21 mouse cellular contexts compared by ENCODE assay signal in genomic region chr16:90198626-90199025, GRCm38 (mm10). TPM values are rescaled to one million over a fixed set of nuclear protein-coding genes. Genes with fewer than 3 reads are reported as not detected.
A peak's percentile ranks its signal among the peaks of the same experiment; 100 is the strongest.
DNase-seq lines count a peak whose midpoint lies in the region; ATAC-seq and TF ChIP-seq lines count a peak whose summit lies in the region.
"Had no signal": no experiment of that assay in that cellular context is flagged by ENCODE, and none has a peak within 500 bp of the region (broad histone marks: within the 10 kb centered on the region; RNA-seq: fewer than 3 reads in every experiment).

No protein-coding gene starts in this region.

- no peak for DNase-seq in liver, embryonic 13.5 days
- no peak for DNase-seq in lung, adult 2 months
- no peak for DNase-seq in Muller cell, postnatal 12 days (ENCODE audit: inconsistent ontology term)
- DNase-seq: adrenal gland, postnatal 14 days; cerebellum, adult 11 months; cerebellum, postnatal 10 days; gastrocnemius, postnatal 10 days; heart, adult 11 months; heart, postnatal 36 days; kidney, postnatal 10 days; layer of hippocampus, postnatal 36 days; lung, embryonic 14.5 days had no signal

- no peak for ATAC-seq in erythroblast, adult 5-6 weeks (replicated peaks; ENCODE audit: low FRiP score, poor library complexity, severe bottlenecking)
- ATAC-seq in liver, embryonic 13.5 days (ENCODE audit: low read depth): no peak
- ATAC-seq in megakaryocyte, adult 5-6 weeks (ENCODE audit: poor library complexity, severe bottlenecking): peak; percentile 2; the same call in 1 of the 2 replicates
- no peak for ATAC-seq in forebrain, embryonic 16.5 days
- ATAC-seq: forebrain, embryonic 13.5 days had no signal

- H3K27ac ChIP-seq in bone marrow macrophage, adult 2 months (ENCODE audit: insufficient read depth, low read depth, low read length): peak overlapping the region; percentile 96
- H3K27ac ChIP-seq in liver, embryonic 13.5 days: peak overlapping the region; percentile 98
- H3K27ac ChIP-seq in forebrain, embryonic 16.5 days (ENCODE audit: low read length): no peak overlapping the region
- H3K27ac ChIP-seq: embryonic facial prominence, embryonic 12.5 days; forebrain, embryonic 13.5 days; hindbrain, embryonic 14.5 days; midbrain, embryonic 12.5 days had no signal

- H3K4me2 ChIP-seq in liver, embryonic 13.5 days: peak overlapping the region; percentile 76
- no peak overlapping the region for H3K4me2 ChIP-seq in forebrain, embryonic 16.5 days (ENCODE audit: low read length)

- no peaks in the 10 kb centered on the region; the same call in 1 of the 2 replicates for H3K36me3 ChIP-seq in erythroblast, embryonic 14.5 days (ENCODE audit: control insufficient read depth)
- no peaks in the 10 kb centered on the region for H3K36me3 ChIP-seq in liver, embryonic 13.5 days
- no peaks in the 10 kb centered on the region for H3K36me3 ChIP-seq in forebrain, embryonic 16.5 days (ENCODE audit: control insufficient read depth, insufficient read depth)
- H3K36me3 ChIP-seq: embryonic facial prominence, embryonic 12.5 days; midbrain, embryonic 12.5 days had no signal

- H3K9ac ChIP-seq in liver, embryonic 13.5 days: peak overlapping the region; percentile 71
- no peak overlapping the region for H3K9ac ChIP-seq in forebrain, embryonic 16.5 days (replicated peaks; ENCODE audit: low read depth, low read length)
- H3K9ac ChIP-seq: forebrain, embryonic 13.5 days; hindbrain, embryonic 14.5 days had no signal

- H3K9me3 ChIP-seq in erythroblast, embryonic 14.5 days (ENCODE audit: control insufficient read depth, low read length): no peaks in the 10 kb centered on the region
- H3K9me3 ChIP-seq in liver, embryonic 13.5 days (replicated peaks): no peaks in the 10 kb centered on the region
- no peaks in the 10 kb centered on the region for H3K9me3 ChIP-seq in forebrain, embryonic 16.5 days (ENCODE audit: control insufficient read depth, low read length)
- H3K9me3 ChIP-seq: embryonic facial prominence, embryonic 12.5 days; forebrain, embryonic 13.5 days; midbrain, embryonic 12.5 days had no signal

- 22% methylated on average over 6 of the region's 6 CpGs for WGBS in liver, embryonic 13.5 days (ENCODE audit: insufficient replicate concordance)
- WGBS in lung, adult 2 months: 74% methylated on average over 6 of the region's 6 CpGs
- WGBS in forebrain, embryonic 16.5 days: 96% methylated on average over 6 of the region's 6 CpGs

- no peaks in the 10 kb centered on the region for H3K27me3 ChIP-seq in erythroblast, embryonic 14.5 days (ENCODE audit: control insufficient read depth)
- no peaks in the 10 kb centered on the region for H3K27me3 ChIP-seq in liver, embryonic 13.5 days
- H3K27me3 ChIP-seq in forebrain, embryonic 16.5 days (replicated peaks; ENCODE audit: control insufficient read depth, insufficient read depth, low read length): no peaks in the 10 kb centered on the region
- H3K27me3 ChIP-seq: embryonic facial prominence, embryonic 12.5 days; forebrain, embryonic 13.5 days; midbrain, embryonic 12.5 days had no signal

- H3K4me3 ChIP-seq in erythroblast, embryonic 14.5 days (replicated peaks): peak overlapping the region; percentile 18
- peak overlapping the region; percentile 41 for H3K4me3 ChIP-seq in bone marrow macrophage, adult 2 months (ENCODE audit: insufficient read depth, low read length)
- H3K4me3 ChIP-seq in liver, embryonic 13.5 days (replicated peaks): peak overlapping the region; percentile 57
- no peak overlapping the region for H3K4me3 ChIP-seq in lung, adult 2 months (replicated peaks; ENCODE audit: extremely low read depth, low read depth, low read length)
- no peak overlapping the region for H3K4me3 ChIP-seq in forebrain, embryonic 16.5 days (replicated peaks; ENCODE audit: low read length)
- H3K4me3 ChIP-seq: embryonic facial prominence, embryonic 12.5 days; forebrain, embryonic 13.5 days; midbrain, embryonic 12.5 days had no signal

- TF ChIP-seq CTCF in bone marrow macrophage, adult 2 months (IDR thresholded peaks at IDR 0.05; ENCODE audit: low read depth, low read length): no peak
- TF ChIP-seq CTCF in lung, adult 2 months (IDR thresholded peaks at IDR 0.05; ENCODE audit: insufficient read depth, low read length): no peak

- H3K4me1 ChIP-seq in erythroblast, embryonic 14.5 days (ENCODE audit: control insufficient read depth): peaks cover 66% of the 10 kb centered on the region
- peaks cover 28% of the 10 kb centered on the region for H3K4me1 ChIP-seq in bone marrow macrophage, adult 2 months (ENCODE audit: control insufficient read depth, insufficient read depth, low read length)
- peaks cover 49% of the 10 kb centered on the region for H3K4me1 ChIP-seq in liver, embryonic 13.5 days (replicated peaks)
- H3K4me1 ChIP-seq in lung, adult 2 months (ENCODE audit: control insufficient read depth, insufficient read depth, low read length): peaks cover 16% of the 10 kb centered on the region
- H3K4me1 ChIP-seq in forebrain, embryonic 16.5 days (replicated peaks; ENCODE audit: control insufficient read depth, insufficient read depth, low read length): 0 out of 2 replicates have a peak, but pooled peaks cover 5% of the 10 kb centered on the region

- no peak for TF ChIP-seq POLR2A in bone marrow macrophage, adult 2 months (IDR thresholded peaks at IDR 0.05; ENCODE audit: borderline replicate concordance, low read depth, low read length)
- no peak for TF ChIP-seq POLR2A in lung, adult 2 months (IDR thresholded peaks at IDR 0.05; ENCODE audit: borderline replicate concordance, extremely low read depth, low read depth, low read length)

RNA-seq across cellular contexts. Expression of gene Sod1, which starts 21.9 kb away (rescaled TPM):
- polyA plus RNA-seq in erythroblast, embryonic 14.5 days (2012): 87.1 and 109 TPM in 2 replicates
- 182 and 255 TPM in 2 replicates for total RNA-seq in erythroblast, adult 5-6 weeks (2015; ENCODE audit: low replicate concordance)
- 152 and 196 TPM in 2 replicates for total RNA-seq in erythroblast, adult 5-6 weeks (2017; ENCODE audit: low replicate concordance)
- 892 and 932 TPM in 2 replicates for polyA plus RNA-seq in bone marrow macrophage, adult 2 months (2012; ENCODE audit: insufficient read depth, insufficient read length, missing spikeins)
- polyA plus RNA-seq in liver, embryonic 13.5 days (2015; fragmentation: Nextera tagmentation; extraction: Ambion mirVana): 1,329 and 1,400 TPM in 2 replicates
- 695 and 733 TPM in 2 replicates for total RNA-seq in megakaryocyte, adult 5-6 weeks (2015)
- 791 and 806 TPM in 2 replicates for total RNA-seq in megakaryocyte, adult 5-6 weeks (2017)
- polyA plus RNA-seq in lung, adult 2 months (2012; rRNA removed): 547 and 549 TPM in 2 replicates
- polyA plus RNA-seq in forebrain, embryonic 16.5 days (2015; fragmentation: Nextera tagmentation; extraction: Ambion mirVana): 782 and 855 TPM in 2 replicates

RNA-seq across cellular contexts. Expression of gene Tiam1, which starts 55.1 kb away (rescaled TPM):
- 0.50 and 0.89 TPM in 2 replicates for polyA plus RNA-seq in erythroblast, embryonic 14.5 days (2012)
- 29.0 and 29.7 TPM in 2 replicates for total RNA-seq in erythroblast, adult 5-6 weeks (2015; ENCODE audit: low replicate concordance)
- total RNA-seq in erythroblast, adult 5-6 weeks (2017; ENCODE audit: low replicate concordance): 14.4 and 15.7 TPM in 2 replicates
- 18.2 and 21.4 TPM in 2 replicates for polyA plus RNA-seq in bone marrow macrophage, adult 2 months (2012; ENCODE audit: insufficient read depth, insufficient read length, missing spikeins)
- 4.8 and 5.5 TPM in 2 replicates for polyA plus RNA-seq in liver, embryonic 13.5 days (2015; fragmentation: Nextera tagmentation; extraction: Ambion mirVana)
- 61.3 and 80.9 TPM in 2 replicates for total RNA-seq in megakaryocyte, adult 5-6 weeks (2015)
- total RNA-seq in megakaryocyte, adult 5-6 weeks (2017): 60.0 and 74.7 TPM in 2 replicates
- polyA plus RNA-seq in lung, adult 2 months (2012; rRNA removed): 7.1 and 14.6 TPM in 2 replicates
- polyA plus RNA-seq in forebrain, embryonic 16.5 days (2015; fragmentation: Nextera tagmentation; extraction: Ambion mirVana): 29.5 and 32.1 TPM in 2 replicates

Comparison
In these comparisons a context has a peak if more than half of its experiments do, and no peak if none do; other contexts are left out.
1. H3K4me3 ChIP-seq: peak in erythroblast, embryonic 14.5 days (single experiment), bone marrow macrophage, adult 2 months (single experiment) and liver, embryonic 13.5 days (single experiment); none in lung, adult 2 months (single experiment) and forebrain, embryonic 16.5 days (single experiment).